Mouse (Mus musculus): ENCODE data around the gene Cox16.

Cox16 gene

GRCm38 (mm10) chr12:81324991-81325390 lies 159.9 kb downstream of the Cox16 start:
- DNase-seq (ENCODE audit: extremely low read depth, low read depth), result no peak

DNA sequence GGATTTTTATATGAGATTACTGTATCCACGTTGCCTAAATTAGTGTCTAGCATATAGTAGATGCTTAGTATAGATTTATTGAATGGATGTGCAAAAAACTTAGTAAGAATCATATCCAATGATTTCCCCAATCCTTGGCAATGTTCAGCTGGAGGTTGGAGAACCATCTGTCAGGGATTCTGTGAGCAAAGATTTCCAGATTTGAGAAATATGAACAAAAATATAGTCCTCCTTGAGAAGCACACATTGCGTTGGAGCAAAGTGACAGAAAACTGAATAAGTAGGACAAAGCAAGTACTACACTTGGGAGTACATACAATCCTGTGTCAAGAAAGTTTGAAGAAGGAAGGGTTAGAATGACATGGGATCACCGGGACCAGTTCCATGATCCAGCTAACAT lies 160.8 kb downstream of the Cox16 start:
- no peak for DNase-seq (ENCODE audit: extremely low read depth, low read depth)

GRCm38 (mm10) chr12:81321021-81321420 lies 163.9 kb downstream of the Cox16 start:
- no peak for DNase-seq (ENCODE audit: extremely low read depth, low read depth)

DNA sequence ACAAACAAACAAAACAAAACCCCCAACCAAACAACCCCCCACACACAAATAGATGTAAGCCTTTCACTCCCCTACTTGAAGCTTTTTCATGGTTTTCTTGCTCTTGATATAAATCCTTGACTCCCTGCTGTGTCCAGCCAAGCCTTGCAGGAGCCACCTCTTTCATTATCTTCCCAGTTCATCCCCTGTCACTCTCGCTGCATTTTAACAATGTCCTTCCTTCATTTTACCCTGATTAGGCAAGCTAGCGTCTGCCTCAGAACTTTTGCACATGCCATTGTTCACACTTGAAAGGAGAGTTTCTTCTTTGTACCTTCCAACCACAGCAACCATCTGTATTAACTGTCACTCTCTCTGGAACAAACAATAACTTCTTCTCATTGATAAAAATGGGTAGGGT lies 167.1 kb downstream of the Cox16 start:
- DNase-seq (ENCODE audit: extremely low read depth, low read depth), result no peak

GRCm38 (mm10) chr12:81315953-81316352 lies 169.0 kb downstream of the Cox16 start:
- no peak for DNase-seq (ENCODE audit: extremely low read depth, low read depth)
